Mouse (Mus musculus): ENCODE data around the gene Lims1. TPM values are rescaled to one million over a fixed set of nuclear protein-coding genes. Genes with fewer than 3 reads are reported as not detected.
"Not testable (repeated sequence)": the region's sequence is repeated elsewhere in the genome, so short reads cannot be mapped to it uniquely, and the experiment has no call there.

Gene Lims1
- total and polyA plus RNA-seq, 3 experiments = 25.6 to 155 (median 144) TPM

- TF ChIP-seq EP300 (IDR thresholded peaks at IDR 0.05; ENCODE audit: insufficient read depth, low read depth, low read length) = no peak
- TF ChIP-seq CTCF (IDR thresholded peaks at IDR 0.05) = no peak
- TF ChIP-seq POLR2A (IDR thresholded peaks at IDR 0.05; ENCODE audit: insufficient read depth, low read depth, low read length) = no peak
- Histone ChIP-seq H3K4me1 (ENCODE audit: control insufficient read depth, insufficient read depth, low read length) (peaks cover 8% of the 10 kb centered on the region), H3K79me2 (replicated peaks; ENCODE audit: control insufficient read depth, insufficient read depth, low read length) (peaks cover 4% of the 10 kb centered on the region), H3K4me3 (no peak overlapping the region), H3K27me3 (ENCODE audit: control insufficient read depth, insufficient read depth, low read length) (no peaks in the 10 kb centered on the region), H3K9ac (ENCODE audit: low read depth, low read length) (no peak overlapping the region), H3K27ac (no peak overlapping the region), H3K36me3 (ENCODE audit: control insufficient read depth, insufficient read depth, low read length) (no peaks in the 10 kb centered on the region; the same call in none of the 2 replicates)
- intact Hi-C loops (cut with DNase I) = no loop called here
- 91% methylated on average over 8 of the region's 8 CpGs for WGBS
- no peak for DNase-seq
These were observed 5.3 kb downstream of the Lims1 start for GRCm38 (mm10) chr10:58328517-58329108.

GRCm38 (mm10) chr10:58330635-58331034 lies 7.4 kb downstream of the Lims1 start:
- H3K4me3 ChIP-seq = no peak overlapping the region
- no peaks in the 10 kb centered on the region for H3K27me3 ChIP-seq (ENCODE audit: control insufficient read depth, insufficient read depth, low read length)
- DNase-seq = no peak
- no peak overlapping the region for H3K27ac ChIP-seq
- no peak overlapping the region for H3K9ac ChIP-seq (ENCODE audit: low read depth, low read length)
- TF ChIP-seq CTCF (IDR thresholded peaks at IDR 0.05) (no peak), EP300 (IDR thresholded peaks at IDR 0.05; ENCODE audit: insufficient read depth, low read depth, low read length) (no peak), POLR2A (IDR thresholded peaks at IDR 0.05; ENCODE audit: insufficient read depth, low read depth, low read length) (no peak)
- peaks cover 4% of the 10 kb centered on the region for H3K79me2 ChIP-seq (replicated peaks; ENCODE audit: control insufficient read depth, insufficient read depth, low read length)
- peaks cover 7% of the 10 kb centered on the region for H3K4me1 ChIP-seq (ENCODE audit: control insufficient read depth, insufficient read depth, low read length)
- intact Hi-C loops (cut with DNase I) = no loop called here
- no peaks in the 10 kb centered on the region; the same call in none of the 2 replicates for H3K36me3 ChIP-seq (ENCODE audit: control insufficient read depth, insufficient read depth, low read length)

GRCm38 (mm10) chr10:58331741-58332140 lies 8.5 kb downstream of the Lims1 start:
- Histone ChIP-seq H3K27ac (no peak overlapping the region), H3K4me1 (ENCODE audit: control insufficient read depth, insufficient read depth, low read length) (peaks cover 8% of the 10 kb centered on the region), H3K9ac (ENCODE audit: low read depth, low read length) (no peak overlapping the region), H3K36me3 (ENCODE audit: control insufficient read depth, insufficient read depth, low read length) (no peaks in the 10 kb centered on the region; the same call in 1 of the 2 replicates), H3K79me2 (replicated peaks; ENCODE audit: control insufficient read depth, insufficient read depth, low read length) (peaks cover 8% of the 10 kb centered on the region), H3K27me3 (ENCODE audit: control insufficient read depth, insufficient read depth, low read length) (no peaks in the 10 kb centered on the region), H3K4me3 (no peak overlapping the region)
- TF ChIP-seq POLR2A (IDR thresholded peaks at IDR 0.05; ENCODE audit: insufficient read depth, low read depth, low read length) (no peak), CTCF (IDR thresholded peaks at IDR 0.05) (no peak), EP300 (IDR thresholded peaks at IDR 0.05; ENCODE audit: insufficient read depth, low read depth, low read length) (no peak)
- DNase-seq = no peak
- intact Hi-C loops (cut with DNase I) = no loop called here

- intact Hi-C loops (cut with DNase I) = no loop called here
- peaks cover 9% of the 10 kb centered on the region for H3K4me1 ChIP-seq (ENCODE audit: control insufficient read depth, insufficient read depth, low read length)
- no peak overlapping the region for H3K27ac ChIP-seq
- no peaks in the 10 kb centered on the region for H3K27me3 ChIP-seq (ENCODE audit: control insufficient read depth, insufficient read depth, low read length)
- H3K9ac ChIP-seq (ENCODE audit: low read depth, low read length) = no peak overlapping the region
- no peak for DNase-seq
- 67% methylated on average over 5 of the region's 5 CpGs for WGBS
- peaks cover 4% of the 10 kb centered on the region; the same call in 1 of the 2 replicates for H3K36me3 ChIP-seq (ENCODE audit: control insufficient read depth, insufficient read depth, low read length)
- no peak overlapping the region for H3K4me3 ChIP-seq
- H3K79me2 ChIP-seq (replicated peaks; ENCODE audit: control insufficient read depth, insufficient read depth, low read length) = peaks cover 11% of the 10 kb centered on the region
- TF ChIP-seq EP300 (IDR thresholded peaks at IDR 0.05; ENCODE audit: insufficient read depth, low read depth, low read length) (no peak), POLR2A (IDR thresholded peaks at IDR 0.05; ENCODE audit: insufficient read depth, low read depth, low read length) (no peak)
These were observed 10.1 kb downstream of the Lims1 start for GRCm38 (mm10) chr10:58333414-58333813.

- no peak overlapping the region; the same call in 1 of the 2 replicates for H3K27ac ChIP-seq
- H3K4me3 ChIP-seq = no peak overlapping the region
- no peaks in the 10 kb centered on the region for H3K27me3 ChIP-seq (ENCODE audit: control insufficient read depth, insufficient read depth, low read length)
- no peak overlapping the region for H3K9ac ChIP-seq (ENCODE audit: low read depth, low read length)
- intact Hi-C loops (cut with DNase I) = no loop called here
- no peak for DNase-seq
- no peak for TF ChIP-seq EP300 (IDR thresholded peaks at IDR 0.05; ENCODE audit: insufficient read depth, low read depth, low read length)
- TF ChIP-seq CTCF (IDR thresholded peaks at IDR 0.05) = no peak
- no peak for TF ChIP-seq POLR2A (IDR thresholded peaks at IDR 0.05; ENCODE audit: insufficient read depth, low read depth, low read length)
- H3K4me1 ChIP-seq (ENCODE audit: control insufficient read depth, insufficient read depth, low read length) = peaks cover 8% of the 10 kb centered on the region
- peaks cover 13% of the 10 kb centered on the region for H3K36me3 ChIP-seq (ENCODE audit: control insufficient read depth, insufficient read depth, low read length)
- H3K79me2 ChIP-seq (replicated peaks; ENCODE audit: control insufficient read depth, insufficient read depth, low read length) = peaks cover 10% of the 10 kb centered on the region
- 90% methylated on average over 1 of the region's 1 CpGs for WGBS
These were observed 12.9 kb downstream of the Lims1 start for GRCm38 (mm10) chr10:58336156-58336555.

GRCm38 (mm10) chr10:58337091-58337490 lies 13.8 kb downstream of the Lims1 start:
- H3K27ac ChIP-seq; H3K9ac ChIP-seq (ENCODE audit: low read depth, low read length); intact Hi-C loops (cut with DNase I); H3K4me3 ChIP-seq; H3K27me3 ChIP-seq (ENCODE audit: control insufficient read depth, insufficient read depth, low read length); DNase-seq; H3K79me2 ChIP-seq (replicated peaks; ENCODE audit: control insufficient read depth, insufficient read depth, low read length): not testable (repeated sequence)
- WGBS = 91% methylated on average over 4 of the region's 4 CpGs
- peaks cover 10% of the 10 kb centered on the region for H3K4me1 ChIP-seq (ENCODE audit: control insufficient read depth, insufficient read depth, low read length)
- peaks cover 15% of the 10 kb centered on the region for H3K36me3 ChIP-seq (ENCODE audit: control insufficient read depth, insufficient read depth, low read length)
